ENCODE assay signal across 10 mouse cellular contexts in the genomic region with DNA sequence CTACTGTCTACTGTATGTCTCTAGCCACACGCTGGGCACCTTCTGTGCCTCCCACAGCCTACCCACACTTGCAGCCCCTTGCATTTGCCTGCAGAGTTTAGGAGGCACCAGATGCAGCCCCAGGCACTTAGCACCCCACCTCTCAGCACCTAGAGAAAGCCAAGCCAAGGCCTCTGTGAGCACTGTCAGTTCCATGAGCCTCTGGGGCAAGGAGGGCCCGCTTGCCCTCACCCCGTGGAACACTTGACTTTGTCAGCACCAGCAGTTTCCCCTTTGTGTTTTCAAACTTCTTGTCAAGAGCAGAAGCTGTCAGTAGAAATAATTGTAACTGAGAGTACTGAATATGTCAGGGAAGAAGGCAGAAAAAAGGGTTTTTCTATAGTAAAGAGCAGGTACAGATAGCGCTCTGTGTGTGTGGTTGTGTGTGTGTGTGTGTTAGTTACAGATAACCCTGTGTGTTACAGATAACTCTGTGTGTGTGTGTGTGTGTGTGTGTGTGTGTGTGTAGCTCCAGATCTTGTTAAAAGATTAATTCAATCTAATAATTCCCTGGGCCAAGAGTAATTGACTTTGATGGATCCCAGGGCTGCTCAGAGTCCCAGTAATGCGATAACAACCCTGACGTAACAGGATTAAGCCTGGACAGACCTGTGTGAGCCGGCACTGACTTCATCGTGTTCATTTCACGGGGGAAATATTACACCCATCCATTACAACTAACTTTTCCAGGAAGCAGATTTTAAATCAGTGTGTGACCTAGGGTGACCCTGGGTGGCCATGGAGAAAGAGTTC. TPM values are rescaled to one million over a fixed set of nuclear protein-coding genes. Genes with fewer than 3 reads are reported as not detected.
DNase-seq lines count a peak whose midpoint lies in the region; ATAC-seq and TF ChIP-seq lines count a peak whose summit lies in the region.
"Had no signal": no experiment of that assay in that cellular context is flagged by ENCODE, and none has a peak within 500 bp of the region (broad histone marks: within the 10 kb centered on the region; RNA-seq: fewer than 3 reads in every experiment).

No protein-coding gene starts in this region.

- 0 out of 2 replicates have a peak, but pooled peaks have one; percentile 10 for ATAC-seq in frontal cortex, adult (ENCODE audit: low TSS enrichment)
- no peak for ATAC-seq in kidney, postnatal 0 days (replicated peaks; ENCODE audit: low FRiP score, low read depth)
- no peak for ATAC-seq in monocyte, adult 5-6 weeks (replicated peaks; ENCODE audit: insufficient number of reproducible peaks, low FRiP score, low TSS enrichment, poor library complexity, severe bottlenecking)
- ATAC-seq: midbrain, embryonic 15.5 days had no signal

- H3K4me3 ChIP-seq in kidney, adult 2 months (ENCODE audit: insufficient read depth, low read depth, low read length) = no peak overlapping the region
- H3K4me3 ChIP-seq in kidney, postnatal 0 days (replicated peaks; ENCODE audit: low read depth, low read length) = no peak overlapping the region
- H3K4me3 ChIP-seq: midbrain, embryonic 15.5 days had no signal

- DNase-seq in frontal cortex, adult 2 months (ENCODE audit: extremely low spot score in 1 of 2, low spot score in 1 of 2) = no peak
- DNase-seq in kidney, adult 2 months = peak; percentile 41
- no peak for DNase-seq in kidney, postnatal 14 days
- no peak for DNase-seq in kidney, postnatal 0 days (ENCODE audit: low spot score)
- peak; percentile 92 for DNase-seq in retina, postnatal 7 days (ENCODE audit: low read depth, low spot score)
- DNase-seq in cerebellum, postnatal 10 days = no peak
- DNase-seq: lung, adult 18-20 months had no signal

- TF ChIP-seq POLR2A in kidney, adult 2 months (IDR thresholded peaks at IDR 0.05; ENCODE audit: low read depth, low read length) = no peak

- 73% methylated on average over 9 of the region's 9 CpGs for WGBS in kidney, adult 2 months
- 62% methylated on average over 9 of the region's 9 CpGs for WGBS in kidney, postnatal 0 days

- no peak overlapping the region for H3K9ac ChIP-seq in kidney, postnatal 0 days (ENCODE audit: low read depth, low read length)
- H3K9ac ChIP-seq: midbrain, embryonic 15.5 days had no signal

- TF ChIP-seq CTCF in kidney, adult 2 months (conservative IDR thresholded peaks at IDR 0.05; ENCODE audit: insufficient read depth, insufficient read length, low read depth, low read length) = no peak
- TF ChIP-seq CTCF in kidney, postnatal 0 days (IDR thresholded peaks at IDR 0.05; ENCODE audit: low read depth) = no peak

- H3K9me3 ChIP-seq in kidney, postnatal 0 days (replicated peaks; ENCODE audit: low read length) = no peaks in the 10 kb centered on the region
- H3K9me3 ChIP-seq: midbrain, embryonic 15.5 days had no signal

- no peak overlapping the region for H3K4me2 ChIP-seq in kidney, postnatal 0 days (ENCODE audit: low read length)
- H3K4me2 ChIP-seq: midbrain, embryonic 15.5 days had no signal

- H3K4me1 ChIP-seq in kidney, adult 2 months (ENCODE audit: control insufficient read depth, insufficient read depth, low read length) = no peaks in the 10 kb centered on the region
- no peaks in the 10 kb centered on the region for H3K4me1 ChIP-seq in kidney, postnatal 0 days (replicated peaks; ENCODE audit: insufficient read depth, low read length)
- H3K4me1 ChIP-seq: midbrain, embryonic 15.5 days had no signal

- no peak overlapping the region; the same call in 1 of the 2 replicates for H3K27ac ChIP-seq in kidney, adult 2 months (ENCODE audit: insufficient read depth, low read depth, low read length)
- H3K27ac ChIP-seq in kidney, postnatal 0 days = peak overlapping the region; percentile 52; the same call in 1 of the 2 replicates
- H3K27ac ChIP-seq: midbrain, embryonic 15.5 days had no signal

- peaks cover 2% of the 10 kb centered on the region for H3K36me3 ChIP-seq in kidney, adult 2 months (ENCODE audit: control insufficient read depth, insufficient read depth, low read length)
- peaks cover 63% of the 10 kb centered on the region for H3K36me3 ChIP-seq in kidney, postnatal 0 days (ENCODE audit: insufficient read depth, low read length)

- no peaks in the 10 kb centered on the region for H3K27me3 ChIP-seq in kidney, adult 2 months (replicated peaks; ENCODE audit: control insufficient read depth, insufficient read depth, low read length)
- no peaks in the 10 kb centered on the region for H3K27me3 ChIP-seq in kidney, postnatal 0 days (ENCODE audit: insufficient read depth, low read length)
- H3K27me3 ChIP-seq: midbrain, embryonic 15.5 days had no signal

RNA-seq across cellular contexts. Expression of gene Usp42, which starts 25.9 kb away (rescaled TPM):
- 12.0 and 12.7 TPM in 2 replicates for polyA plus RNA-seq in frontal cortex, adult 2 months (2012; rRNA removed)
- polyA plus RNA-seq in kidney, adult 2 months (2012; rRNA removed) = 3.9 and 4.3 TPM in 2 replicates
- polyA plus RNA-seq in kidney, postnatal 0 days (2015; fragmentation: Nextera tagmentation; extraction: Ambion mirVana) = 12.9 and 13.1 TPM in 2 replicates
- 10.6 to 19.8 TPM (median 19.1 TPM) in 3 replicates for total RNA-seq in monocyte, adult 5-6 weeks (2017)

Comparison
In these comparisons a context has a peak if more than half of its experiments do, and no peak if none do; other contexts are left out.
1. DNase-seq: peak in kidney, adult 2 months (single experiment) and retina, postnatal 7 days (single experiment); none in frontal cortex, adult 2 months (0 of 2), kidney, postnatal 14 days (single experiment), kidney, postnatal 0 days (single experiment) and cerebellum, postnatal 10 days (0 of 2).